Comparison of ENCODE assay signal across 7 mouse cellular contexts in genomic region chr11:58959921-58960465, GRCm38 (mm10). TPM values are rescaled to one million over a fixed set of nuclear protein-coding genes. Genes with fewer than 3 reads are reported as not detected.
A peak's percentile ranks its signal among the peaks of the same experiment; 100 is the strongest.
DNase-seq lines count a peak whose midpoint lies in the region; ATAC-seq and TF ChIP-seq lines count a peak whose summit lies in the region.

No protein-coding gene starts in this region.

- peak; percentile 6; the same call in 1 of the 2 replicates for TF ChIP-seq CTCF in small intestine, adult 2 months (IDR thresholded peaks at IDR 0.05; ENCODE audit: extremely low read depth, insufficient read length, insufficient replicate concordance, low read depth, low read length)

- H3K9me3 ChIP-seq in intestine, embryonic 15.5 days: no peaks in the 10 kb centered on the region
- H3K9me3 ChIP-seq in limb, embryonic 10.5 days (replicated peaks): no peaks in the 10 kb centered on the region
- H3K9me3 ChIP-seq in midbrain, embryonic 11.5 days (ENCODE audit: control insufficient read depth, low read length): no peaks in the 10 kb centered on the region

- H3K9ac ChIP-seq in intestine, embryonic 15.5 days: 0 out of 2 replicates have a peak overlapping the region, but pooled peaks have one; percentile 12
- peak overlapping the region; percentile 47 for H3K9ac ChIP-seq in midbrain, embryonic 11.5 days (ENCODE audit: low read length)

- peak overlapping the region; percentile 51 for H3K4me3 ChIP-seq in intestine, embryonic 15.5 days (replicated peaks)
- peak overlapping the region; percentile 56 for H3K4me3 ChIP-seq in limb, embryonic 10.5 days
- peak overlapping the region; percentile 39 for H3K4me3 ChIP-seq in midbrain, embryonic 11.5 days (ENCODE audit: low read depth, low read length)
- peak overlapping the region; percentile 60 for H3K4me3 ChIP-seq in small intestine, adult 2 months (ENCODE audit: low read depth, low read length)

- WGBS in intestine, embryonic 15.5 days: 2% methylated on average over 40 of the region's 40 CpGs
- WGBS in limb, embryonic 10.5 days: 4% methylated on average over 40 of the region's 40 CpGs
- 4% methylated on average over 40 of the region's 40 CpGs for WGBS in midbrain, embryonic 11.5 days
- under 1% methylated on average over 40 of the region's 40 CpGs for WGBS in small intestine, adult 2 months

- peak overlapping the region; percentile 82 for H3K4me2 ChIP-seq in intestine, embryonic 15.5 days (replicated peaks)
- H3K4me2 ChIP-seq in midbrain, embryonic 11.5 days: peak overlapping the region; percentile 72

- intact Hi-C loops in gastrocnemius, postnatal 14 days (cut with DNase I; ENCODE audit: low total_unique reads): no loop called here

- peaks cover 19% of the 10 kb centered on the region for H3K4me1 ChIP-seq in intestine, embryonic 15.5 days (replicated peaks)
- H3K4me1 ChIP-seq in limb, embryonic 10.5 days: peaks cover 31% of the 10 kb centered on the region
- H3K4me1 ChIP-seq in midbrain, embryonic 11.5 days (ENCODE audit: control insufficient read depth, insufficient read depth, low read length): peaks cover 27% of the 10 kb centered on the region
- H3K4me1 ChIP-seq in small intestine, adult 2 months (ENCODE audit: control insufficient read depth, insufficient read depth, insufficient read length, low read length): peaks cover 4% of the 10 kb centered on the region

- H3K27ac ChIP-seq in intestine, embryonic 15.5 days: no peak overlapping the region
- no peak overlapping the region for H3K27ac ChIP-seq in limb, embryonic 10.5 days
- H3K27ac ChIP-seq in midbrain, embryonic 11.5 days (ENCODE audit: low read depth, low read length): peak overlapping the region; percentile 20; the same call in 1 of the 2 replicates
- no peak overlapping the region for H3K27ac ChIP-seq in small intestine, adult 2 months (ENCODE audit: insufficient read depth, low read depth, low read length)

- peaks cover 11% of the 10 kb centered on the region; the same call in 1 of the 2 replicates for H3K27me3 ChIP-seq in intestine, embryonic 15.5 days (replicated peaks)
- peaks cover 62% of the 10 kb centered on the region for H3K27me3 ChIP-seq in limb, embryonic 10.5 days (ENCODE audit: low read depth, poor library complexity, severe bottlenecking)
- peaks cover 17% of the 10 kb centered on the region; the same call in 1 of the 2 replicates for H3K27me3 ChIP-seq in midbrain, embryonic 11.5 days (ENCODE audit: control insufficient read depth, insufficient read depth, low read length)
- H3K27me3 ChIP-seq in small intestine, adult 2 months (ENCODE audit: control insufficient read depth, insufficient read depth, low read length): no peaks in the 10 kb centered on the region

- no peak for TF ChIP-seq POLR2A in small intestine, adult 2 months (IDR thresholded peaks at IDR 0.05; ENCODE audit: low read depth, low read length)

- peak; percentile 92 for DNase-seq in adrenal gland, adult 2 months
- peak; percentile 69 for DNase-seq in gastrocnemius, postnatal 14 days
- peak; percentile 81 for DNase-seq in limb, embryonic 10.5 days (ENCODE audit: low spot score)
- DNase-seq in midbrain, embryonic 11.5 days (ENCODE audit: low spot score, missing footprints): peak; percentile 97

- H3K36me3 ChIP-seq in intestine, embryonic 15.5 days: no peaks in the 10 kb centered on the region
- peaks cover 10% of the 10 kb centered on the region for H3K36me3 ChIP-seq in limb, embryonic 10.5 days
- H3K36me3 ChIP-seq in midbrain, embryonic 11.5 days (ENCODE audit: control insufficient read depth, insufficient read depth, low read length): no peaks in the 10 kb centered on the region
- H3K36me3 ChIP-seq in small intestine, adult 2 months (ENCODE audit: control insufficient read depth, insufficient read depth, low read length): peaks cover 2% of the 10 kb centered on the region; the same call in 1 of the 2 replicates

- peak; percentile 74 for ATAC-seq in common myeloid progenitor, adult 5-6 weeks (replicated peaks; ENCODE audit: low read depth, poor library complexity, severe bottlenecking)
- peak; percentile 88 for ATAC-seq in intestine, embryonic 15.5 days
- peak; percentile 81 for ATAC-seq in midbrain, embryonic 11.5 days (ENCODE audit: low FRiP score)

RNA-seq across cellular contexts. Expression of gene Hist3h2a, which starts 5.5 kb away (rescaled TPM):
- 10 to 100 TPM; 13.5 to 26.3 TPM for total RNA-seq in adrenal gland, adult 2 months (2021)
- polyA plus RNA-seq in adrenal gland, adult 2 months (2012; rRNA removed): 15.4 and 19.1 TPM in 2 replicates
- 215 and 229 TPM in 2 replicates for total RNA-seq in common myeloid progenitor, adult 5-6 weeks (2017)
- total RNA-seq in gastrocnemius, postnatal 14 days (2021): 10 to 100 TPM; 15.1 to 16.8 TPM
- 27.2 and 28.3 TPM in 2 replicates for polyA plus RNA-seq in intestine, embryonic 15.5 days (2015; fragmentation: Nextera tagmentation; extraction: Ambion mirVana)
- 8.4 and 11.3 TPM in 2 replicates for polyA plus RNA-seq in limb, embryonic 10.5 days (2016; fragmentation: Nextera tagmentation; extraction: Ambion mirVana)
- 57.8 and 61.8 TPM in 2 replicates for polyA plus RNA-seq in midbrain, embryonic 11.5 days (2014; fragmentation: Nextera tagmentation; extraction: Ambion mirVana)
- polyA plus RNA-seq in small intestine, adult 2 months (2012; rRNA removed): 5.2 and 12.1 TPM in 2 replicates

RNA-seq across cellular contexts. Expression of gene Trim17, which starts 5.5 kb away (rescaled TPM):
- total RNA-seq in adrenal gland, adult 2 months (2021): under 1 TPM; 0.17 TPM
- polyA plus RNA-seq in adrenal gland, adult 2 months (2012; rRNA removed): 0.18 and 0.36 TPM in 2 replicates
- total RNA-seq in common myeloid progenitor, adult 5-6 weeks (2017): not detected in 2 replicates
- total RNA-seq in gastrocnemius, postnatal 14 days (2021): under 1 TPM in 1 of 2 experiments, not detected in 1; 0.29 TPM
- 0.16 and 0.35 TPM in 2 replicates for polyA plus RNA-seq in intestine, embryonic 15.5 days (2015; fragmentation: Nextera tagmentation; extraction: Ambion mirVana)
- polyA plus RNA-seq in limb, embryonic 10.5 days (2016; fragmentation: Nextera tagmentation; extraction: Ambion mirVana): 0.31 and 0.35 TPM in 2 replicates
- 0.45 and 0.62 TPM in 2 replicates for polyA plus RNA-seq in midbrain, embryonic 11.5 days (2014; fragmentation: Nextera tagmentation; extraction: Ambion mirVana)
- polyA plus RNA-seq in small intestine, adult 2 months (2012; rRNA removed): 0.08 TPM in 1 of 2 replicates, not detected in the other

RNA-seq across cellular contexts. Expression of gene Hist3h2ba, which starts 11.3 kb away (rescaled TPM):
- total RNA-seq in adrenal gland, adult 2 months (2021): 1 to 10 TPM; 2.5 to 8.2 TPM
- 5.1 and 9.1 TPM in 2 replicates for polyA plus RNA-seq in adrenal gland, adult 2 months (2012; rRNA removed)
- 12.7 and 17.8 TPM in 2 replicates for total RNA-seq in common myeloid progenitor, adult 5-6 weeks (2017)
- total RNA-seq in gastrocnemius, postnatal 14 days (2021): 1 to 10 TPM; 2.1 to 3.7 TPM
- polyA plus RNA-seq in intestine, embryonic 15.5 days (2015; fragmentation: Nextera tagmentation; extraction: Ambion mirVana): 39.9 and 40.0 TPM in 2 replicates
- 3.2 and 4.5 TPM in 2 replicates for polyA plus RNA-seq in limb, embryonic 10.5 days (2016; fragmentation: Nextera tagmentation; extraction: Ambion mirVana)
- polyA plus RNA-seq in midbrain, embryonic 11.5 days (2014; fragmentation: Nextera tagmentation; extraction: Ambion mirVana): 99.9 and 101 TPM in 2 replicates
- polyA plus RNA-seq in small intestine, adult 2 months (2012; rRNA removed): 1.7 and 3.8 TPM in 2 replicates

RNA-seq across cellular contexts. Expression of gene Trim11, which starts 17.9 kb away (rescaled TPM):
- total RNA-seq in adrenal gland, adult 2 months (2021): 10 to 100 TPM; 21.3 to 23.4 TPM
- 45.2 and 45.7 TPM in 2 replicates for polyA plus RNA-seq in adrenal gland, adult 2 months (2012; rRNA removed)
- total RNA-seq in common myeloid progenitor, adult 5-6 weeks (2017): 14.8 and 16.9 TPM in 2 replicates
- 1 to 10 TPM; 9.3 to 9.6 TPM for total RNA-seq in gastrocnemius, postnatal 14 days (2021)
- polyA plus RNA-seq in intestine, embryonic 15.5 days (2015; fragmentation: Nextera tagmentation; extraction: Ambion mirVana): 16.0 and 17.0 TPM in 2 replicates
- polyA plus RNA-seq in limb, embryonic 10.5 days (2016; fragmentation: Nextera tagmentation; extraction: Ambion mirVana): 17.8 and 20.7 TPM in 2 replicates
- 17.6 and 18.5 TPM in 2 replicates for polyA plus RNA-seq in midbrain, embryonic 11.5 days (2014; fragmentation: Nextera tagmentation; extraction: Ambion mirVana)
- 15.4 and 22.6 TPM in 2 replicates for polyA plus RNA-seq in small intestine, adult 2 months (2012; rRNA removed)

RNA-seq across cellular contexts. Expression of gene Rnf187, which starts 21.3 kb away (rescaled TPM):
- total RNA-seq in adrenal gland, adult 2 months (2021): 100 to 1,000 TPM; 143 to 198 TPM
- polyA plus RNA-seq in adrenal gland, adult 2 months (2012; rRNA removed): 545 and 648 TPM in 2 replicates
- 88.5 and 107 TPM in 2 replicates for total RNA-seq in common myeloid progenitor, adult 5-6 weeks (2017)
- 100 to 1,000 TPM; 126 to 139 TPM for total RNA-seq in gastrocnemius, postnatal 14 days (2021)
- 201 and 207 TPM in 2 replicates for polyA plus RNA-seq in intestine, embryonic 15.5 days (2015; fragmentation: Nextera tagmentation; extraction: Ambion mirVana)
- polyA plus RNA-seq in limb, embryonic 10.5 days (2016; fragmentation: Nextera tagmentation; extraction: Ambion mirVana): 222 and 238 TPM in 2 replicates
- polyA plus RNA-seq in midbrain, embryonic 11.5 days (2014; fragmentation: Nextera tagmentation; extraction: Ambion mirVana): 354 and 381 TPM in 2 replicates
- polyA plus RNA-seq in small intestine, adult 2 months (2012; rRNA removed): 87.9 and 160 TPM in 2 replicates
